Mouse (Mus musculus) frontal cortex, postnatal 36 days (tissue): ENCODE measurements around the gene Itga3.

Source experiments
- DNase-seq, 2 experiments: peaks; one replicate each; pipeline ENCODE4 v3.0.0; 2022; ENCODE audit warnings: low spot score in 2 of 2

The Itga3 gene

GRCm38 (mm10) chr11:95076536-95077111, at the start of gene Itga3:
TSS of gene Itga3 (minus strand) at chr11:95076801.
- peak; percentile 56 to 66 for DNase-seq

- DNase-seq = no peak
Observed at GRCm38 (mm10) chr11:95125366-95125948, 48.9 kb upstream of the Itga3 start.

GRCm38 (mm10) chr11:95122100-95122489, 45.5 kb upstream of the Itga3 start:
- no peak for DNase-seq

GRCm38 (mm10) chr11:95121161-95122099, 44.8 kb upstream of the Itga3 start:
- no peak for DNase-seq

- DNase-seq = no peak
Observed at GRCm38 (mm10) chr11:95120633-95121020, 44.0 kb upstream of the Itga3 start.

- no peak for DNase-seq
Observed at GRCm38 (mm10) chr11:95119990-95120632, 43.5 kb upstream of the Itga3 start, which contains the start of gene Dlx3. TSS of gene Dlx3 (plus strand) at chr11:95120119.

GRCm38 (mm10) chr11:95118505-95118904, 41.9 kb upstream of the Itga3 start:
- DNase-seq = peak; percentile 74 to 75

GRCm38 (mm10) chr11:95117030-95117429, 40.4 kb upstream of the Itga3 start:
- peak; percentile 58 to 84 for DNase-seq

GRCm38 (mm10) chr11:95110081-95110480, 33.5 kb upstream of the Itga3 start:
- no peak for DNase-seq

- DNase-seq = no peak
Observed at GRCm38 (mm10) chr11:95109000-95109399, 32.4 kb upstream of the Itga3 start.

- peak; percentile 74 to 79 for DNase-seq
Observed at GRCm38 (mm10) chr11:95106440-95107236, 30.0 kb upstream of the Itga3 start.

- DNase-seq = no peak
Observed at GRCm38 (mm10) chr11:95105274-95105874, 28.8 kb upstream of the Itga3 start.

- DNase-seq = no peak
Observed at GRCm38 (mm10) chr11:95104266-95104665, 27.7 kb upstream of the Itga3 start.

GRCm38 (mm10) chr11:95102161-95102904, 25.7 kb upstream of the Itga3 start:
- no peak for DNase-seq

- no peak for DNase-seq
Observed at GRCm38 (mm10) chr11:95101071-95101788, 24.6 kb upstream of the Itga3 start.

GRCm38 (mm10) chr11:95100393-95100792, 23.8 kb upstream of the Itga3 start:
- no peak for DNase-seq

- no peak for DNase-seq
Observed at GRCm38 (mm10) chr11:95098346-95099095, 21.9 kb upstream of the Itga3 start.

- DNase-seq = no peak
Observed at GRCm38 (mm10) chr11:95097889-95098288, 21.3 kb upstream of the Itga3 start.
